Mouse (Mus musculus): ENCODE data around the gene Mob3a. TPM values are rescaled to one million over a fixed set of nuclear protein-coding genes. Genes with fewer than 3 reads are reported as not detected.
A peak's percentile ranks its signal among the peaks of the same experiment; 100 is the strongest.

The Mob3a gene
- polyA plus RNA-seq, 1 experiment, result 25.1 TPM

DNA sequence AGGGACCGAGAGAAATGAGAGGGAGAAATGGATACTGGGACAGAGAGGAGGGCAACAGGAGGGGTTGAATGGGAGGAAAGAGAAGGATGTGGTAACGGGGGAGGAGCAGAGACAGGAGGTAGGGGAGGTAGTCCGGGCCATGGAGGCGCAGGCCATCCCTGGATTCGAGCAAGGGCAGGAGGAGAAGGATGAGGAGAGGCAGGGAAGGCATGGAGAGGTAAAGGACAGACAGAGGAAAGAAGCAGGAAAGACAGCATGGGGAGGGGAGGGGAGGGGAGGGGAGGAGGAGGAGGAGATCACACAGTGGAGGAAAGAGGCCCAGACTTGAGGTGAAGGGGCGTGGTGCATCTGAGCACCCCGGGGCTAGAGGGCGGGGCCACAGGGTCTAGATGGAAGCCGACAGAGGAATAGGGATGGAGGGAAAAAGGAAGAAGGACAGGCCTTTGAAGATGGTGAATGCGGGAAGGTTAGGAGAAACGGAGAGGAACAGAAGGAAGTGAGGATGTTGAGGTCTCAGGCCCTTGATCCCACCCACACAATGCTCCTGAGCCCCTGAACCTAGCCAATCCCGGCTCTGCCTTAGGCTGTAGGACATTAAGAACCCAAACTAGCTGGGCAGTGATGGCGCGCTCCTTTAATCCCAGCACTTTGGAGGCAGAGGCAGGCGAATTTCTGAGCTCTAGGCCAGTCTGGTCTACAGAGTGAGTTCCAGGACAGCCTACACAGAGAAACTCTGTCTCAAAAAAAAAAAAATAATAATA is 44.7 kb downstream of the Mob3a start, which contains the start of gene Btbd2:
Gene Btbd2 (minus strand): TSS at position 209 of the 761 bp plus-strand sequence.
- Histone ChIP-seq H3K4me2 (ENCODE audit: low read depth) (peak within 1 kb of the TSS; percentile 94), H3K36me3 (ENCODE audit: control insufficient read depth, insufficient read depth) (no peaks in the 10 kb centered on the region)
- TF ChIP-seq MYOD1 (IDR thresholded peaks at IDR 0.05; ENCODE audit: control insufficient read depth in 1 of 3, insufficient read length in 2 of 3, low read depth in 2 of 3) (no peak), USF1 (IDR thresholded peaks at IDR 0.05; ENCODE audit: low read depth) (no peak), TCF12 (IDR thresholded peaks at IDR 0.05; ENCODE audit: insufficient read depth, poor library complexity, severe bottlenecking) (no peak), CEBPB (IDR thresholded peaks at IDR 0.05; ENCODE audit: insufficient read depth, poor library complexity, severe bottlenecking) (no peak), POLR2AphosphoS2 (IDR thresholded peaks at IDR 0.05; ENCODE audit: insufficient read length, low read depth) (no peak)

DNA sequence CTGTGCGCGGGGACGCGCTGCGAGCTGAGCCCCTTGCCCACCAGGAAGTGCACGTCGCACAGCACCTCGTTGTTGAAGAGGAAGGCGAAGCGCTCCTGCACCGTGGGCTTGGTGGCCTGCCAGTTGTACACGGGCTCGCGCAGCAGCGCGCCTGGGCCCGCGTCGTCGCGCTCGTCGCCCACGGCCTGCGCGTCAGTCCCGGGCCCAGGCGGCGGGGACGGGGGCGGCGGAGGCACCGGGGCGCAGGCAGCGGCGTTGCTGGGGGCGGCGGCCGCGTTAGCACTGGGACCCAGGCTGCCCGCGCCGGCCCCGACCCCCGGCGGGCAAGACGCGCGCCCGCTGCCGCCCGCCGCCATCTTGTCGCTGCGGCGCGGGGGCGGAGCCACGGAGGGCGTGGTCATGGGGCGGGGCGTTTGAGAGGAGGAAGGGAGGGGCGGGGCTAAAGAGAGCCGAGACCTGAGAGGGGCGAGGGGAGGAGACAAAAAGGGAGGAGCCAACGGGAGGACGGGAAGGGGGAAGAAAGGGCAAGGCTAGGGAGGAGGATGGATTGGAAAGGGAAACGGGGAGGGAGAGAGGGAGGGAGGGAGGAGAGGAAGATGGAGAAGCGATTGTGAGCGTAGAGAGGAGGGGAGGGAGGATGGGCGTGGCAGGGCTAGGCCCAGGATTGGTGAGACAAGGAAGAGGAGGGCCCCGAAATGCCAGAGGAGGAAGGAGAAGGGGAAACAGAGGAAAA is 45.5 kb downstream of the Mob3a start:
- Histone ChIP-seq H3K27me3 (ENCODE audit: control insufficient read depth, insufficient read depth, insufficient read length) (no peaks in the 10 kb centered on the region), H3ac (ENCODE audit: control insufficient read depth, insufficient read length) (peak overlapping the region; percentile 97), H3K4me2 (ENCODE audit: low read depth) (peak overlapping the region; percentile 94), H3K4me3 (peak overlapping the region; percentile 35), H3K36me3 (ENCODE audit: control insufficient read depth, insufficient read depth) (no peaks in the 10 kb centered on the region), H3K79me2 (ENCODE audit: control insufficient read depth, insufficient read depth) (peaks cover 18% of the 10 kb centered on the region)
- no peak for TF ChIP-seq REST (IDR thresholded peaks at IDR 0.05; ENCODE audit: insufficient read depth, insufficient read length)
- peak; percentile 73 for TF ChIP-seq POLR2AphosphoS2 (IDR thresholded peaks at IDR 0.05; ENCODE audit: insufficient read length, low read depth)
- TF ChIP-seq POLR2A (IDR thresholded peaks at IDR 0.05; ENCODE audit: insufficient read length, low read depth), result peak; percentile 70
- peak in 1 of 3 experiments; percentile 1 for TF ChIP-seq MYOD1 (IDR thresholded peaks at IDR 0.05; ENCODE audit: control insufficient read depth in 1 of 3, insufficient read length in 2 of 3, low read depth in 2 of 3)

More for the DNA sequence above, 44.7 kb downstream of the Mob3a start, which contains the start of gene Btbd2:
- Histone ChIP-seq H3ac (ENCODE audit: control insufficient read depth, insufficient read length) (peak within 1 kb of the TSS; percentile 97), H3K79me2 (ENCODE audit: control insufficient read depth, insufficient read depth) (peaks cover 13% of the 10 kb centered on the region), H3K27me3 (ENCODE audit: control insufficient read depth, insufficient read depth, insufficient read length) (no peaks in the 10 kb centered on the region), H3K4me3 (peak within 1 kb of the TSS; percentile 35)

GRCm38 (mm10) chr10:80655406-80656129 is 46.2 kb downstream of the Mob3a start:
- Histone ChIP-seq H3K4me2 (ENCODE audit: low read depth) (peak overlapping the region; percentile 84), H3K79me2 (ENCODE audit: control insufficient read depth, insufficient read depth) (peaks cover 18% of the 10 kb centered on the region), H3K4me3 (peak overlapping the region; percentile 35), H3K27me3 (ENCODE audit: control insufficient read depth, insufficient read depth, insufficient read length) (no peaks in the 10 kb centered on the region), H3ac (ENCODE audit: control insufficient read depth, insufficient read length) (peak overlapping the region; percentile 97), H3K36me3 (ENCODE audit: control insufficient read depth, insufficient read depth) (no peaks in the 10 kb centered on the region)
- no peak for TF ChIP-seq MAX (IDR thresholded peaks at IDR 0.05; ENCODE audit: low read depth)
- TF ChIP-seq TCF12 (IDR thresholded peaks at IDR 0.05; ENCODE audit: insufficient read depth, poor library complexity, severe bottlenecking), result no peak
- no peak for TF ChIP-seq SRF (IDR thresholded peaks at IDR 0.05; ENCODE audit: control insufficient read depth, insufficient read length, low read depth)
- TF ChIP-seq TCF3 (IDR thresholded peaks at IDR 0.05; ENCODE audit: insufficient read length, low read depth), result no peak
- no peak for TF ChIP-seq MYOG (IDR thresholded peaks at IDR 0.05; ENCODE audit: control insufficient read depth in 1 of 3, insufficient read depth in 1 of 3, insufficient read length in 2 of 3, low read depth in 2 of 3)
- TF ChIP-seq REST (IDR thresholded peaks at IDR 0.05; ENCODE audit: insufficient read depth, insufficient read length), result no peak
- TF ChIP-seq CEBPB (IDR thresholded peaks at IDR 0.05; ENCODE audit: insufficient read depth, poor library complexity, severe bottlenecking), result no peak
- TF ChIP-seq E2F4 (IDR thresholded peaks at IDR 0.05; ENCODE audit: insufficient read depth), result no peak
- TF ChIP-seq USF1 (IDR thresholded peaks at IDR 0.05; ENCODE audit: low read depth), result no peak
- no peak for TF ChIP-seq POLR2A (IDR thresholded peaks at IDR 0.05; ENCODE audit: insufficient read length, low read depth)
- no peak for TF ChIP-seq POLR2AphosphoS2 (IDR thresholded peaks at IDR 0.05; ENCODE audit: insufficient read length, low read depth)

DNA sequence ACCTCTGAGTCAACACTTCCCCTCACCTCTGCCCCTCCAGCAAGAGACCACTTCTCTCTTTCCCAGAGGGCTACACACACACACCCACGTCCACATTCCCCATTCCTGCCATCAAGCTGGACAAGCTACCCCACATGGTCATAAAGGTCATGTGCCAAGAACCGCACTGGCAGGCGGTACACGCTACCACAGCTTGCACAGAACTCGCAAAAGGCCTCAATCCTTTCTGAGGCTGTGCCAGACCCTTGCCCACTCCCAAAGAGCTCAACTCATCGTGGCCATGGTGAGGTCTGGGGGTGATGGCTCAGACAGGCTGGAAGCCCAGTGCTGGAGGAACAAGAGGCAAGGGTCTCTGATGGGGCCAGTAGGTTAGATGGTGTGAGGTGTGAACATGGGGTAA is 46.9 kb downstream of the Mob3a start:
- Histone ChIP-seq H3K27me3 (ENCODE audit: control insufficient read depth, insufficient read depth, insufficient read length) (no peaks in the 10 kb centered on the region), H3K4me2 (ENCODE audit: low read depth) (peak overlapping the region; percentile 84), H3K36me3 (ENCODE audit: control insufficient read depth, insufficient read depth) (no peaks in the 10 kb centered on the region), H3K4me3 (peak overlapping the region; percentile 35), H3K79me2 (ENCODE audit: control insufficient read depth, insufficient read depth) (peaks cover 18% of the 10 kb centered on the region), H3ac (ENCODE audit: control insufficient read depth, insufficient read length) (no peak overlapping the region)
- TF ChIP-seq POLR2AphosphoS2 (IDR thresholded peaks at IDR 0.05; ENCODE audit: insufficient read length, low read depth) (no peak), CEBPB (IDR thresholded peaks at IDR 0.05; ENCODE audit: insufficient read depth, poor library complexity, severe bottlenecking) (no peak), MYOG (IDR thresholded peaks at IDR 0.05; ENCODE audit: control insufficient read depth in 1 of 3, insufficient read depth in 1 of 3, insufficient read length in 2 of 3, low read depth in 2 of 3) (no peak), POLR2A (IDR thresholded peaks at IDR 0.05; ENCODE audit: insufficient read length, low read depth) (no peak), TCF12 (IDR thresholded peaks at IDR 0.05; ENCODE audit: insufficient read depth, poor library complexity, severe bottlenecking) (no peak), MYOD1 (IDR thresholded peaks at IDR 0.05; ENCODE audit: control insufficient read depth in 1 of 3, insufficient read length in 2 of 3, low read depth in 2 of 3) (no peak), SRF (IDR thresholded peaks at IDR 0.05; ENCODE audit: control insufficient read depth, insufficient read length, low read depth) (no peak), E2F4 (IDR thresholded peaks at IDR 0.05; ENCODE audit: insufficient read depth) (no peak)
